Mouse (Mus musculus): ENCODE measurements at regions not wholly inside any gene's neighbourhood (a gene's known extent, or its start where the extent isn't known, plus 50 kb on each side); places are given as distances from the start of the nearest gene placed in this dataset.

DNA sequence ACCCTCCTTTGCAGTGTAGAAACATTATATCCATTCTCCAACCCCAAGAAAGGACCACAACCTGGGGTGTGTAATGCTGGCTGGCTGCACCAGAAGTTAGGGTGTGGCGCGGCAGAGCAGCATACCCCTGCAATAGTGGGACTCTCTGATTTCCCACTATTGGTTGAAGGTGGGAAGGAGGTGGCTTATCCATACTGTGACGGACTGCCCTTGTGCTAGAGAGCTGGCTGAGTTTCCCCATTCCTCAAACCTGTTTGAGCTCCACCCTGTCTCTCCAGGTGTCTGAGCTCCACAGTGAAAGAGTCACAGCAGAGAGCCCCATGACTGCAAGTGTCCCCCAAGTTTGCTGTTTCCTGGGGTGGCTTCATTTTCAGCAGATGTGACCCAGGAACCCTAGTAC lies 79.6 kb downstream of the Sik1 start:
- intact Hi-C loops (cut with DNase I), result loop anchor here (10.0 kb wide), 1 partner anchor 249 kb away; no protein-coding TSS in a partner anchor

DNA sequence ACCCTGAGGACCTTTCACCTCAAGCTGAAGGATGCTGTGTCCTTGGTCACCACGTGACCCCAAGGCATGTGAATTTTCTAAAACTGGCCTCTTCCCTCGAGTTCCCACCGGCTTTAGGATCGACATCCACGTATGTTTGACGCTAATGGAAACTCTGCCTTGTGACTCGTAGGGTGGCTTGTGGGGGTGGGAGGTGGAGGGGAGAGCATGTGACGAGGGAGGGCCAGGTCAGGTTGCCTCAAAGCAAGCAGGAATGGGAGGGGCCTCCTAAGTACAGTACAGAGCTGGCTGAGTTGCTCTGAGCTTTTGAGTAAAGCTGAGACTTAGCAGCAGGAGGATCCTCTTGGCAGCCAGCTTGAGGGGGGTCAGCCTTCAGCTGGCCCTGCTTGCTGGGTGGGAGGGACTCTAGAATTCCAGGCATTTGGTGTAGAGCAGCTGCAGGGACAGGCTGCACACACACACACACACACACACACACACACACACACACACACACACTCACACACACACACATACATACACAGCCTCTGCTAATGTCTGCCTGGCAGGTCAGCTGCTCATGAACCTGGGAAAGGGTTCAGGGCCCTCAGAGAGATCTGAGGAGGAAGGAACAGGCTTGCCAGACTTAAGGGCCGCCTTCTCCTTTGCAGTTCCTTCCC lies 78.5 kb downstream of the Sik1 start:
- intact Hi-C loops (cut with DNase I), result loop anchor here (10.0 kb wide), 1 partner anchor 248 kb away; no protein-coding TSS in a partner anchor

DNA sequence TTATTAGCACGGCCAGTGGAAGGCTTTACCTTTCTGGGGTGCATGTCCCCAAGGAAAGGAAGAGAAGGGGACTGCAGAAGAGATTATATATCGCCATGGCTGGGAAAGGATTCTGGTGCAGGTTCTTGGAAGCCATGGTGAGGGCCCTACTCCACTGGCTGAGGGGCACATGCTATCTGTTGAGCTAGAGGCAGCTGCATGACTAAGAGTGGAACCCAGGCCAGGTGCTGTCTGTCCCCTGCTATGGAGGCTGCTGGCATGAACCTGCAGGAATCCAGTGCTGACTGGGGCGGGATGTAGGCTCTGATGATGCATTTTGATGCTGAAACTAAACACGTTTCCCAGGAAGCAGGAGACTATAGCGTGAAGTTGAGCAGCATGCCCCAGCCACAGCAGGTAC lies 77.9 kb downstream of the Sik1 start:
- intact Hi-C loops (cut with DNase I), result loop anchor here (10.0 kb wide), 1 partner anchor 247 kb away; no protein-coding TSS in a partner anchor

DNA sequence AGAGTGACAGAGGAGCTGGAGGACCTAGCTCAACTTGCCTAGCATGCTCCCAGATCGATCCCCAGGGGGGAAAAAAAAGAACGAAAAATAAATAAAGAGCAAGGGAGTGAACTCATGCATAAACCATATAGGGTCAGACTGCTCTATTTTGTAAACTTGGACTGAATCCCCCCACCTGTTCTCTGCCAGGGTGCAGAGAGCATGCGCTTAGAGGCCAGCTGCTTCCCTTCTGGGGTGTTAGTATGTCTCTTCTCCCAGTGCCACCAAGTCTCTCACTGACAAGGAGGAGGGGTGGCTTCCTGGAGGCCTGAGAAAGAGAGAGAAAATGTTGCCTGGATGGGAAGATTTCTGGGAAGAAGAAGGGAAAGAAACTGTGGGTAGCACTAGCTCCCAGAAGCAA lies 76.1 kb downstream of the Sik1 start:
- intact Hi-C loops (cut with DNase I), result loop anchor here (10.0 kb wide), 1 partner anchor 245 kb away; no protein-coding TSS in a partner anchor

DNA sequence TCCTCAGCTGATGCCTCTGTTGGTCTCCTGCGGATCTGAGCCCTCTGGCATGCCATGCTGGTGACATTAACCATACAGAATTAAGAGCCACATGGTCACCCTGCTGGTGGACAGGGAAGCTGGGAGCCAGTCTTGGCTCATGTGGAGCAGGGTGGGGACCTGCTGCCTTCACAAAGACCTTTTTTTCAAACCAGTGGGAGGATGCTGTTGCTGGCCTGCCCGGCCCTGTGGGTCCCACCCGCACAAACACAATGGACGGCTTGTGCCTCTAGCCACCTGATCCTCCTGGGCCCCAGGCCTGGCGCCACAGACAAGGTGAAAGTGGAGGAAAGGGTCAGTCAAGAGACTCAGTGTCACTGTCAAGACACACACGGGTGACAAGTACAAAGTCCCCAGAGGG lies 73.4 kb downstream of the Sik1 start:
- intact Hi-C loops (cut with DNase I), result no loop called here

DNA sequence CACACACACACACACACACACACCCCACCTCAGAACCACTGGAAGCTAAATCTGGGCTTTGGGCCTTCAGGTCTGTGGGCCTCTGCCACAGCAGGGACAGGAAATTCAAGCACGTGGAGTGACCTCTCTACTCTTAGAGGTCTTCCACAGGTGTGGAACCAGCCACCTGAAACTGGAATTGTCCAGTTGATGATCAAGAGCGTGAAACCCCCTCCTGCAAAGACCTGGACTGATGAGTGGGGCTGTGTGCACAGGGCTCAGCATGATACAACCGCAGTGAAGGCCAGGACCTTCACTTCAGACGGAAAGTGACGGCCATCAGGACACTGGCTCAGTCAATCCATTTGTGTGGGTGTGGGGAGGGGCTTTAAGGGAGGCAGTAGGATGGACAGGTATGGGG lies 72.5 kb downstream of the Sik1 start:
- intact Hi-C loops (cut with DNase I), result no loop called here

DNA sequence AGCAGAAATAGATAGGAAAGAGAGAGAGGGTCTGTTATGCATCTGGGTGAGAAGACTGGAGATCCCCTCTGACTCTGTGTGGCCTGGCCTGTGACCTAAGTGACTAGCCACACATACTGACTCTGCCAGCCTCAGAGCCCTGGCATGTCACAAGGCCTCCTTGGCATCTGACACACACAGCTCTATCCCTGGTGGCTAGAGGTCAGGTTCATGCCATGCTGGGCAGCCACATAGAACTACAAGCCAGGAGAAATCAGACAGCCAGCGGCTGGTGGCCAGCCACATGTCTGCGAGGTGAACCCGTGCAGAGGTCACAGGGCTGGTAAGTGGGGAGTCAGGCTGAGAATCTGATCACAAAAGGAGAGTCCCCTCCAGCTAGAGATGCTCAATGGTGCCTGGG lies 67.3 kb downstream of the Sik1 start:
- intact Hi-C loops (cut with DNase I), result no loop called here

DNA sequence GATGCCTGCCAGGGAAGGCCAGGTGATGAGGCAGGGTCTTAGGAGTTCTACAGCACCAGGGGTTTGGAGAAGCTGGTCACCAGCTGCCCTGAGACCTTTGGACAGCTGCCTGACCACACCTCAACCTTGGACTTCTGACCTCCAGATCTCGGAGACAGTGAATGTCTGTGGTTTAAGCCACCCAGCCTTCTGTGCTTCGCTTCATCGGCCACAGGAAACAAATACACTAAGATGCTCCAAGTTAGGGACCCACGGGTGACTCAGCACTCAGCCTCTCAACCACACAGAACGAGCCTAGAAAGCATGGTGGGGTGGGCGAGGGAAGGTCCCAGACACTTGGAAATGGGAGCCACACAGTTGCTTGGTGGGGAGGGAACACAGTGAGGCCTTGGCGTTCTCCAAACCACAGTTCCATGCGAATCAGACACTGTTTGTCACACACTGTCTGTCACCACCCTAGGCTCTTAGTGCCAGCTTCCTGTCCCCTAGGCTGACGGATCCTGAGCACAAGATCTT lies 66.5 kb downstream of the Sik1 start:
- intact Hi-C loops (cut with DNase I), result no loop called here

DNA sequence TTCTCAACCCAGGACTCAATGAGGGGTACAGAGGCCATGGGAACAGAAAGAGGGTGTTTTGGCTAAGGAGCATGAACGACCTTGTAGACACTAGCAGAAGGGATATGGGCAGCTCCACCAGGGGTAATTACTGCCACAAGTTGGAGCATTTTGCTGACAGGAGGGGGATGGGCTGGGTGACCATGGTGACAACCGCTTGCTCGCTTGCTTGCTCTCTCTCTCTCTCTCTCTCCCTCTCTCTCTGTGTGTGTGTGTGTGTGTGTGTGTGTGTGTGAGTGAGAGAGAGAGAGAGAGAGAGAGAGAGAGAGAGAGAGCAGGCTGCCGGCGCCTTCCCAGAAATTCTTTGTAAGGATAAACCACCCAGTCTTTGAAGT lies 65.7 kb downstream of the Sik1 start:
- intact Hi-C loops (cut with DNase I), result loop anchor here (5.0 kb wide), 1 partner anchor 62 kb away; no protein-coding TSS in a partner anchor

DNA sequence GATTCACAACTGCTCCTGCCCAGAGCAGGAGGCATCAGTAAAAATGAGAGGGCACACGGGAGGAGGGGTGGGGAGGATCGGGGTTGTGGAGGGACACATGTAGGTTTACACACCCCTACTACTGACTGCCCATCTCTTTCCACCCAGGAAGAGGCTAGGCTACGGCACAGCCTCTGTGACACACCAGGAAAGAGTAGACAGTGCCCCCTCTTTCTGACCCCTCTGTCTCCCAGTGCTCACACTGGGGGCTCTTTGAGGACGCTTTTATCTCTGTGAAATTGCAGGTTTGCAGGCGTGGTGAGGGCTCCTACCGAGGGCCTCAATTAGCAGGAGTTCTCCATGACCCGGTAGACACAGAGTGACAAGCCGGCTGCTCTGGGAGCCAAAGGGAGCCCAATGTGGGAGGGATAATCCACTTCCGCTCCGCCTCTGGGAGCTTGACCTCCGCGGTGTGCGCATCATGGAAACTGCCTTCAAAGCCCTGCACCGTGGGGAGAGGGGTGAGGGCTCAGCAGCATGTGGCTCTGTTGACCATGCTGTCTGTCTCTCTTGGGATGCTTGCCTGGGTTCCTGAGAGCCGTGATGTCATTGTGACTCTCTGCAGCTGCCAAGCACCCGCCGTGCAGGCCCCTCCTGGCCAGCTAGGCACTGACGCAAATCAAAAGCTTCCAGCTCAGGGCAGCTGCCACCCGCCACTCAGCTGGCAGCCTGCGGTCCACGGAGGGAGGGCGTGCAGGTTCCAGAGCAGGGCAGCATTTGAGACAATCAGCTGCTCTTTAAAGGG lies 65.1 kb downstream of the Sik1 start:
- intact Hi-C loops (cut with DNase I), result loop anchor here (5.0 kb wide), 1 partner anchor 62 kb away; no protein-coding TSS in a partner anchor

DNA sequence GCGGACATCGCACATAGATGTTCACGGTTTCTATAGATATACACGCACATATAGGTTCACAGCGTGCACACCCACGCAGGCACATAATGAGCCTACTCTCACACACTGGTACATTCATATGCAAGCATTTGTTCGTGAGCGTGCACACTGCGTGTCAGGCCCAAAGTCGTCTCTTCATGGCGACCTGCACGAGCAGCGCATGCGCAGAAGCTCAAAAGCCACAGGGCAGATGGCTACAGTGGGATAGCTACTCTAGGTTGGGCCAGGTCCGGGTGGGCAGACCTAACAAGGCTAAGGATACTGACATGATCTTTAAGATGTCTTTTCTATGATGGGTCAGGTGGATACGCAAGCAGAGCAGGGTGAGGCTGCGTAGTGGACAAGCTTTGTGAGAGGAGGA lies 63.9 kb downstream of the Sik1 start:
- intact Hi-C loops (cut with DNase I), result loop anchor here (5.0 kb wide), 1 partner anchor 61 kb away; no protein-coding TSS in a partner anchor

DNA sequence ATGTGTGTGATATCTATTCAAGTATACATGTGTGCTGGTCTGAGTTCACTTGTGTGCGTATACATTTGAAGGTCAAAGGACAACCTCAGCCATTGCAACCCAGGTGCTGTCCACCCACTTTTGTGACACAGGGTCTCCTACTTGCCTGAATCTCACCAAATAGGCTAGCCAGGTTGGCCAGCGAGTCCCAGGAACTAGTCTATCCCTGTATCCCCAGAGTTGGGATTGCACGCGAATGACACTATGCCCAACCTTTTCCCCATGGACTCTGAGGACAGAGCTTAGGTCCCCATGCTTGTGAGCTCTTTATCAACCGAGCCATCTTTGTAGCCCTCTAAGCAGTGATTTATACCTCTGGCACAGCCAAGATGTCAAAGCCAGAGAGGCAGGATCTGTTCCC lies 62.6 kb downstream of the Sik1 start:
- intact Hi-C loops (cut with DNase I), result loop anchor here (5.0 kb wide), 1 partner anchor 59 kb away; no protein-coding TSS in a partner anchor

DNA sequence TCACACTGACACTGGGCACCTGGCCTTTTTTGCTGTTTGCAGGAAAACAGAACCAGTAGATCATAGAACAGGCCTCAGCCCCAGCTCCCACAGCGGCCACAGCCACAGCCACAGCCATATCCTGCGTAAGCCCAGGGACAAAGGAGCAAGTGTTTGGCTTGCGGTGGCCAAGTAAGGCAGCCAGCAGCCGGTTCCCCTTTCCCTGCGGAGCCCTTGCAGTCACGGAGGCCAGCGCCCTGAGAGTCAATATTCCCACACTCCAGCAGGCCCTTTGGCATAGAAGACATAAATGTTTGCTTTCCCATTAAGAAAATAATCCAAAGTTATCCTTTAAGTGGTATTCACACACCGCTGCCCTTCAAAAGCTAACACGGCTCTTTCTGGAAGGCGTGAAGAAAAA lies 62.1 kb downstream of the Sik1 start:
- intact Hi-C loops (cut with DNase I), result loop anchor here (5.0 kb wide), 1 partner anchor 59 kb away; no protein-coding TSS in a partner anchor

DNA sequence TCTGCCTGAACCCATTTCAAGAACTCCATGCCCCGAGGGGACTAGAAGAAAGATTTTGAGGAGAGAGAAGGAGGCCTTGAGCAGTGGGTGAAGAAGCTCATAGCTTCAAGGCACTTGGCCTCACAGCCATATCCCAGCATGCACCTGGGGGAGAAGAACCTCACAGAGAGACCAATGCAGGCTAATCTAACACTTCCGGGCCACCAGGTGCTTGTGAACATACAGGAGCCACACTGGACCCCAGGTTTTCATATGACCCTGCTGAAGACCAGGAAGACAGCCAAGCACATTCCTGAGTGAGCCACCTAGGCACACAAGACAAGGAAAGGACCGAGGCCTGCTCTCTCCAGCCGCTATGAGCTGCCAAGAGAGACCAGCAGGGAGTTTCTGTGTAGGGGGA lies 61.6 kb downstream of the Sik1 start:
- intact Hi-C loops (cut with DNase I), result loop anchor here (5.0 kb wide), 1 partner anchor 58 kb away; no protein-coding TSS in a partner anchor
